Mouse (Mus musculus): ENCODE results near the gene H2al1d.

GRCm38 (mm10) chrX:11273190-11273589 lies 35.4 kb upstream of the H2al1d start:
- TF ChIP-seq CTCF (IDR thresholded peaks at IDR 0.05; ENCODE audit: extremely low read depth, insufficient read depth, insufficient read length, insufficient replicate concordance) (no peak), POLR2A (IDR thresholded peaks at IDR 0.05; ENCODE audit: low read depth, low read length) (no peak)
